Mouse (Mus musculus) monocyte, adult 59 days (primary cell): ENCODE measurements around the gene Brap. TPM values are rescaled to one million over a fixed set of nuclear protein-coding genes. Genes with fewer than 3 reads are reported as not detected.

ENCODE experiments used
- total RNA-seq, 2 experiments: library from RNA; stranded (reverse); gene quantifications; one replicate each; pipeline ENCODE4 v1.2.4; 2023

Brap gene
- 10 to 100 TPM; 67.2 to 81.3 TPM for total RNA-seq

GRCm38 (mm10) chr5:121660059-121660896, at the start of gene Brap, which contains the start of gene Acad10:
Gene Brap, plus strand, starts transcription at chr5:121660563.
Gene Acad10, minus strand, starts transcription at chr5:121660514.

GRCm38 (mm10) chr5:121618592-121619513, 41.5 kb upstream of the Brap start, which contains the start of gene Acad12:
Gene Acad12, minus strand, starts transcription at chr5:121618938.

GRCm38 (mm10) chr5:121711174-121711927, 51.0 kb downstream of the Brap start, which contains the start of gene Atxn2:
Gene Atxn2, plus strand, starts transcription at chr5:121711337.

Other genes with a start within 250 kb of the Brap start
- gene Tmem116, start 208.7 kb upstream of the Brap start, total RNA-seq: 1 to 10 TPM; 1.4 to 2.2 TPM
- gene Erp29, start 208.1 kb upstream of the Brap start, total RNA-seq: 100 to 1,000 TPM; 247 to 275 TPM
- gene Adam1b, start 157.1 kb upstream of the Brap start, total RNA-seq: not detected
- gene Adam1a, start 115.1 kb upstream of the Brap start, total RNA-seq: 1 to 10 TPM; 3.4 to 3.5 TPM
- gene Gm42878, start 115.1 kb upstream of the Brap start, total RNA-seq: not detected
- 10 to 100 TPM; 92.7 to 98.4 TPM for gene Mapkapk5, start 114.7 kb upstream of the Brap start, total RNA-seq
- 100 to 1,000 TPM; 446 to 524 TPM for gene Aldh2, start 66.7 kb upstream of the Brap start, total RNA-seq
- 1 to 10 TPM; 4.4 to 6.2 TPM for gene Acad12, start 41.6 kb upstream of the Brap start, total RNA-seq
- gene Acad10, start within 50 bp of the Brap start, total RNA-seq: 1 to 10 TPM; 4.3 to 4.4 TPM
- gene Atxn2, start 50.8 kb downstream of the Brap start, total RNA-seq: 10 to 100 TPM; 67.5 to 89.5 TPM
- 100 to 1,000 TPM; 158 to 159 TPM for gene Sh2b3, start 177.1 kb downstream of the Brap start, total RNA-seq
- 1 to 10 TPM; 6.2 to 9.1 TPM for gene Pheta1, start 188.4 kb downstream of the Brap start, total RNA-seq